Comparison of ENCODE assay signal across 12 mouse cellular contexts in the genomic region with DNA sequence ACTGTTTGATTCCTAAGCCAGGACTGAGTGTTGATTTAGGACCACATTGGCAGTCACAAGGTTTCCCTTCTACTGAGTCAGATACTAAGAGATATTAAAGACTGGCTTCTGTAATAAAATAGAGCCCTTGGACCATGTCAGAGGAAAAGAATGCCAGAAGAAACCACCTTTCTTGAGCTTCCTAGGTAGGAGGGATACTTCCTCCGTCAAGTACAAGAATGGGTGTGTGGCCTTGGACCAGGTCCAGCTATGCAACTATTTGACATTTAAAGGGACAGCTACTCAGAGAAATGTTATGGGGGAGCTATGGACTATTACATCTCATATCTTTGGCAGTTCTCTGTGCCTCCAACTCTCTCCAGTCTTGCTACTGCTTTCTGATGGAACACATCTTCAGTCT.
DNase-seq lines count a peak whose midpoint lies in the region; ATAC-seq lines count a peak whose summit lies in the region.
"Had no signal": no experiment of that assay in that cellular context is flagged by ENCODE, and none has a peak within 500 bp of the region (broad histone marks: within the 10 kb centered on the region; RNA-seq: fewer than 3 reads in every experiment).

No protein-coding gene starts in this region.

- peak; percentile 4 for DNase-seq in heart, adult 8-10 months (ENCODE audit: low spot score)
- no peak for DNase-seq in heart, adult 11 months
- peak; percentile 14 for DNase-seq in left cerebral cortex, postnatal 4 days
- DNase-seq in left cerebral cortex, adult 18-20 months (ENCODE audit: low spot score in 2 of 2), result no peak
- peak; percentile 34 to 48 for DNase-seq in kidney, postnatal 25 days
- DNase-seq in lung, postnatal 14 days, result peak; percentile 55
- DNase-seq: cerebellum, adult 18-20 months; gastrocnemius, postnatal 10 days; right cerebral cortex, postnatal 14 days; thymus, postnatal 25 days had no signal

- ATAC-seq in erythroblast, adult 5-6 weeks (replicated peaks; ENCODE audit: low FRiP score, poor library complexity, severe bottlenecking), result no peak
- no peak for ATAC-seq in cerebellum, adult (ENCODE audit: insufficient number of reproducible peaks, low FRiP score, low TSS enrichment)

- intact Hi-C loops in left cerebral cortex, postnatal 4 days (cut with DNase I), result no loop called here

Comparison
In these comparisons a context has a peak if more than half of its experiments do, and no peak if none do; other contexts are left out.
1. DNase-seq: peak in heart, adult 8-10 months (single experiment), left cerebral cortex, postnatal 4 days (single experiment), kidney, postnatal 25 days (2 of 2) and lung, postnatal 14 days (single experiment); none in heart, adult 11 months (single experiment) and left cerebral cortex, adult 18-20 months (0 of 2).